Mouse (Mus musculus): ENCODE measurements around the gene Arhgdia.
"Not testable (repeated sequence)": the region's sequence is repeated elsewhere in the genome, so short reads cannot be mapped to it uniquely, and the experiment has no call there.

The Arhgdia gene

GRCm38 (mm10) chr11:120579316-120580107, 1.9 kb downstream of the Arhgdia start:
- peak; percentile 82 to 94 for DNase-seq (ENCODE audit: low spot score in 2 of 2)

GRCm38 (mm10) chr11:120578694-120579243, 2.7 kb downstream of the Arhgdia start:
- DNase-seq (ENCODE audit: low spot score in 2 of 2) = peak in 1 of 2 experiments; percentile 67

DNA sequence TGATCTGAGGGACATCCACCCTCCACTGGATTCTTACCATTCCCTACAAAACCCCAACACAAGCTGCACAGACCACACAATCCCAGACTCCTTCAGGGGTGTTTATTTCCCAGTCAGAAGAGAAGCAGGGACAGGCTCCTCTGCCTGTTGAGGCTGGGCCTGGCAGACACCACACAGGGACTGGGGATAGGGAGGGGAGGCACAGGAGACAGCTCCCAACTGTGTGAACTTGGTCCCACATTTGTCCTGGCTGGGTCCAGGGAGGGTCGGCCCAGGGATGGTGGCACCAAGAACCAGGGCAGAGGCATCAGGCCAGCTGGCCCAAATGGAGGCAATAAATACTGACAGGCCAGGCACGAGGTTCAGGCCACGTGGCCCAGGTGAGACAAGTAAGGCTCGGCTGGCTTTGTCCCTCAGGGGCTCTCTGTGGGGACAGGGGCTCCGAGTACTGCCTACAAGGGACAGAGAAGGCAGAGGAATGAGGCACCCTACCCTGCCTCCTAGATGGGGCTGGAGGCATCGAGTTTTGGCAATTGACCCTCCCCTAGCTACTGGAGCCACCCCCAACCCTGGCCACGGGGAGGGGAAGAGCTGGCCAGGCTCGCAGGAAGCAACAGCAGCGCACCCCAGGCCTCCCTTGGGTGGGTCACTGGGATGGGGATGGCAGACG, 3.3 kb downstream of the Arhgdia start:
- DNase-seq (ENCODE audit: low spot score in 2 of 2) = no peak

GRCm38 (mm10) chr11:120577211-120578023, 4.0 kb downstream of the Arhgdia start:
- no peak for DNase-seq (ENCODE audit: low spot score in 2 of 2)

DNA sequence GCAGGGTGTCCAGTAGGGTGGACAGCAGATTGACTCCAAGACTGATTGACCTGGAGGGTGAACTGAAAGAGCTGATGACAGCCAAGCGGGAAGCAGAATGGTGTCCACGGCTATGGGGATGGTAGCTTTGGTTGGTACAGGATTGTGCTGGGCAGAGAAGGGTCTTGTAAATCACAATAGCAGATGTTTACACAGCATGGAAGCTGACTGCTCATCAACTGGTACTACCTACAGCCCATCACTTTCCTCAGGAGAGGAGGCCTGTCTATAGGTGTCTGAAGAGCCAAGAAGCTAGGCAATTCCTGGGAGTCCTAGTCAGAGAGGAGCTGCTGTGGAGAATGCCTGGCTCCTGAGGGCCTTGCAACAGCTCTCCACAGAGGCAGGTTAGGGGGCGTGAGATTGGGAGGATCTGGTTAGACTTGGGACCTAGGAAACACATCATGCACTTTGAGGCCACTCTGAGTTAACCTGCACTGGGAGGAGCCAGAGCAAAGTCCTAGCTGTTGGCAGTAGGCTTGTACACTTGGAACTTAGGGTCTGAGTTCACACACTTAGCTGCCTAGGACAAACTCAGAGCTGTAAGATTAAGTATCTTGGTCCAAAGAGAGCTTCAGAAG, 5.0 kb downstream of the Arhgdia start:
- no peak for DNase-seq (ENCODE audit: low spot score in 2 of 2)

DNA sequence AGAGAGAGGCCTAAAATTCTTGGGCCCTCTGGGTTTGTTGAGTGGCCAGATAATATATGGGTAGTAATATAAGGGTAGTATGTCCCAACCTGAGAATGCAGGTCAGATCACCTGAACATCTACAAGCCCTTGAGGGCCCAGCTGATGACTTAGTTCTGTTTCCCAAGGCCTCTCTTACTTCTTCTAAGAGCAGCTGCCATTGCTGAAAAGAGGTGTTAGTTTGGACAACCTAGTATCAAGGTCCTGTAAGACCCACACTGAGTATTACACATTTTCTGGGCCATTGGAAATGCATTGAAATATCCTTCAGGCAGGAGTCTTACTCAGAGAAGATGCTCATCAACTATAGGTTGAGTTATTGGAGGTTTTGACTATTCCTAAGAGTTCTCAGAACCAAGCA, 5.5 kb downstream of the Arhgdia start:
- no peak for DNase-seq (ENCODE audit: low spot score in 2 of 2)

DNA sequence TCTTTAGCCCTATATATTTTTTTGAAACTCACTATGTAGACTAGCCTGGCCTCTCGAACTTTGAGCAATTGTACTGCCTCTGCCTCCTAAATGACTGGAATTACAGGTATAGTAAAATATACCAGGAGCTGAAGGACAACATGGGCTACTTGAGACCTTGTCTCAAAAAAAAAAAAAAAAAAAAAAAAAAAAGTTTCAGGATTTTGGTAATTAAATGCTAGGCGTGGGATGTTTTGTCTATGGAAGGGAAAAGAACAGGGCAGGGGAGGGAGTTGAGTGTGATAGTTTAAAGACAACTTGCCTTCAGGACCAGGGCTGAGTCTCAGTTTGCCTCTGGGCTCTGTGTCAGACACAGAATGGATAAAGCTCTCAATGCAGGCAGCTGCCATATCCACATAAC, 6.4 kb downstream of the Arhgdia start:
- no peak for DNase-seq (ENCODE audit: low spot score in 2 of 2)

DNA sequence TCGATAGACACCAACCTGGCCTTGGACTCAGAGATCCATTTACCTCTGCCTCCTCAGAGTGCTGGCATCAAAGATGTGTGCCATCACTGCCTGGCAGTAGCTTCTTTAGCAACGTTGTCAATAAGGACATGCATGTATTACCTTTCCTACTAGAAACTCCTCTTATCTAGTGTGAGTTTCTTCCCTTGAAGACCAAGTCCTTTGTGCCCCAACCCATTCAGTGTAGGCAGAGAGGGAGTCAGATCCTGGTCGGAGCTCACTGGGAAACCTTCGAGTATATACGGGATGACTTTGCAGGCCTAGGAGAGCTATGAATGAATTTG, 7.2 kb downstream of the Arhgdia start:
- no peak for DNase-seq (ENCODE audit: low spot score in 2 of 2)

DNA sequence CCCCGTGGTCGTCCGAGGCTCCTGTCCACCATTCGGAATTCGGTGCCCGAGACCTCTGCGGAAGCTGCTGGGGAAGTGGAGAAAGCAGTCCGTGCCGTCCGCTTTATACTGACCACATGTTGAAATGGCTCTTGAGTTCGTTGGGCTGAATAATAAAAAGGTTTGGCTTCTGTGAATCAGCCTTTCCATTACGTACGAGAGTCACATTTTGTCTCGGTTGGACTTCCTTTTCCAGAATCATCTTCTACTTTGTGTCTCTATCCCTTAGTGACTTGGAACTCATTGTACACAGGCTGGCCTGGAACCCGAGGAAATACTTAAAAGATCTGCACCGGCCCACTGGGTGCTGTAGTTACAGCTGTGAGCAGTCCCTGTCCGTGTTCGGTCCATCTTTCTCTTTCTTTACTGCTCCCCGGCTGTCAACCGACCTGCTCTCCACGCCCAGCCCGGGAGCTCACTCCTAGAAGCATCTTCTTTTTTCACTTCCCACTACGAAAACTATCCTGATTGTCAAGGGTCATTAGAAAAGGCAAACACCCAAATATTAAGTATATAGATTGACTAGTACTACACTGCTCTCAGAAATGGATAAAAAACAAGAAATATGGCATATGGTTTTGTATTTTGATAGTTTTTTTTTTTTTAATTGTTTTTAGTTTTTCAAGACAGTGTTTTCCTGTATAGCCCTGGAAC, 7.7 kb downstream of the Arhgdia start:
- no peak for DNase-seq (ENCODE audit: low spot score in 2 of 2)

GRCm38 (mm10) chr11:120572752-120573584, 8.5 kb downstream of the Arhgdia start, which contains the start of gene P4hb:
TSS of gene P4hb (minus strand) at chr11:120573253.
- peak; percentile 99 to 100 for DNase-seq (ENCODE audit: low spot score in 2 of 2)

DNA sequence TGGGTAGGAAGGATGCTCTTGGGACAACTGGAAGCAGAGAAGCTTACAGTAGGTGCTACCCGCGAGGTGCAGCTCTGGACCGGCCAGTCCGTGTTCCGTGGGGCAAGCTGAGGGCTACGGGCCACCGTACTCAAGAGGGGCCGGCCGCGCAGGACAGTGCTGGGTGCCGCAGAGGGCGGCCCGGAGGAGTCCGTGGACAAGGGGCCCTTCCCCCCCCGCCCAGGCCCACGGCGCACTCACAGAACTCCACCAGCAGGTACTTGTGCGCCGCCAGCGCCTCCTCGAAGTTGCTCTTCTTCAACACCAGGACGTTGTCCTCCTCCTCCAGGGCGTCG, 9.0 kb downstream of the Arhgdia start:
- no peak for DNase-seq (ENCODE audit: low spot score in 2 of 2)

DNA sequence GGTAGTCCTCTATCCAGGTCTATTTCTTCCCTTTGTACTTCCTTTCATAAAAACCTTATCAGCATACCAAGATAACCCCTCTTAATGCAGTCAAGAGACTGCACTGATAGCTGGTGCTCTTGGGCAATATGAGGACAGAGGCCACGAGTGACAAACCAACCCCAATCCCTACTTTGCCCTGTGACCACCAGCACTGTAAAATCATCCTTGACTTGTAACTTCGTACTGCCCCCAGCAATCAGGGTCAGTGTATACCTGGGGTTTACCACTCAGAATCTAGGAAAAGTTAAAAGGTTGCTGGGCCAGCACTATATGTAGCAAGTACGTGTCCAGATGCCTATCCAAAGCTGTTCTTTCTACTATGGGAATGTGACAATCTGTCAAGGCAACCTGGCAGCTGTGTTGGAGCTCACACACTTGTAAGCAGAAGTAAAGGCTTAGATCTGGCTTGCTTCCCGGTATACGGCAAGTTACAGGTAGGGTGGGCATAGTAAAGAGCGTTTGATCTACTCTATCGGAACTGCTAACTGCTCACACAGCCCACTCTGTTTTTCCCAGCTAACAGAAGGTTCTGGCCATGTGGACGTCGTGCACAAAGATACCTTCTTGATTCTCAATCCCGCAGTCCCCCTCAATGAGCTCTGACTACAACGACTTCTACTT, 9.5 kb downstream of the Arhgdia start:
- DNase-seq (ENCODE audit: low spot score in 2 of 2) = no peak

GRCm38 (mm10) chr11:120571122-120571521, 10.3 kb downstream of the Arhgdia start:
- no peak for DNase-seq (ENCODE audit: low spot score in 2 of 2)

DNA sequence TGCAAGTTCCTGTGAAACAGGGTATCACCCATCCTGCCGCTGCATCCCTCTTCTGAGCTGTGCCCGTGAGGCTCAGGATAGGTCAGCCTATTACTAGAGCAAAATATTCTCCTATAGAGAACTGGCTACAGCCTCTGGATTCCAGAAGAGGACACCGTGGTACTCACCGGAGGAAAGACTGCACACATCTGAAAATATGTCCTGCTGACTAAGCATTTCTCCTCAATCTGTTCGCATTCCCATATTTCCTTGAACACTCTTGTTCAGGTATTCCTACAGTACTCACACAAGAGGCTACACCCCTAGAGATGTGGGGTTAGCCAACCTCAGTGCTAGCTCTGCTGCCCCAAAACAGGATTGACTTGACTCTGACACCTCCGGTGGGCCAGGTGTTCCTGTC, 13.1 kb downstream of the Arhgdia start:
- no peak for DNase-seq (ENCODE audit: low spot score in 2 of 2)

DNA sequence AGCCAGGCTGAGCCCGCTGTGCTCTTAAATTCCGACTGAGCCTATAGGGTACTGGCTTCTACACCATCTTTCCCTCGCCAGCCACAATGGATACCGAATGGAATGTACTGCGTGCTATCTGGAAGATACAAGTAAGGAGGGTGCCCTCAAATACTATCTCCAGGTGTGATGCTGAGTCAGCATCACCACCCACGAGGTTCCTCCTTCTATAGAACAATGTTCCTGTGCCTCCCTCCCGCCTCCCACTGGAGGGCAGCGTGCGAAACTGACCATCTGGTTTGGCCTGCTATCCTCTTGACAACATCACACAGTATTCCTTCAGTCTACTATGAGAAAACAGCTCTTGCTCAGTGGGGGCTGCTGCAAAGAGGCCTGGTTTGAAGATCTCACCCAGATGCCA, 16.3 kb downstream of the Arhgdia start:
- DNase-seq (ENCODE audit: low spot score in 2 of 2) = no peak

- peak in 1 of 2 experiments; percentile 57 for DNase-seq (ENCODE audit: low spot score in 2 of 2)
These were observed 18.5 kb downstream of the Arhgdia start for GRCm38 (mm10) chr11:120562949-120563348.

GRCm38 (mm10) chr11:120560952-120561728, 20.3 kb downstream of the Arhgdia start:
- DNase-seq (ENCODE audit: low spot score in 2 of 2) = no peak

DNA sequence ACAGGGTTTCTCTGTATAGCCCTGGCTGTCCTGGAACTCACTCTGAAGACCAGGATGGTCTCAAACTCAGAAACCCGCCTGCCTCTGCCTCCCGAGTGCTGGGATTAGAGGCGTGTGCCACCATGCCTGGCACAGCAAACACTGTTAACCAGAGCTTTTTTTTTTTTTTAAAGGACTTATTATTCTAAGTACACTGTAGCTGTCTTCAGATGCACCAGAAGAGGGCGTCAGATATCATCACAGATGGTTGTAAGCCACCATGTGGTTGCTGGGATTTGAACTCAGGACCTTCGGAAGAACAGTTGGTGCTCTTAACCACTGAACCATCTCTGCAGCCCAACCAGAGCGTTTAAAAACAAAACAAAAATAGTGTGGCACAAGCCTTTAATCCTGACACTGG, 22.6 kb downstream of the Arhgdia start:
- DNase-seq (ENCODE audit: low spot score in 2 of 2) = not testable (repeated sequence)

DNA sequence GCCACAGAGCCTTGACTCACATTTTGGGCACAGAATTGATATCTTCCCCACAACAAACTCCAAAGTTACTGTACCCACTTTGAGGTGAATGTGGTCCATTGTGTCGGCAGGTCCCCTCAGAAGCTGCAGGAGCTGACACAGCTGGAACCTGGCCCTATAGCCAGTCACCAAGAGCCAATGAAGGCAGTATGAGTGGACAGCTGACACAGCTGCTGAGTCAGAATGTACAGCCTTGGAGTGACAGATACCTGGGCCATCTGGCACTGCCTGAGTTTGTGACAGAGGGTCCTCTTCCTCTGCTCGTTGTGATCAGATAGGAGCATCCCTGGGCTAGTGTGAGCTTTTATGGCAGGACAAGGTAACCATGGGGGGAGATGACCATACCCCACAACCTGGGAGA, 26.2 kb downstream of the Arhgdia start:
- DNase-seq (ENCODE audit: low spot score in 2 of 2) = no peak
